Mouse (Mus musculus) C2C12 (cell line): ENCODE results near the gene Kbtbd12.

Experiments used
- CEBPB ChIP-seq: IDR thresholded peaks from one replicate; pipeline ENCODE4 v1.6.1; 2011; ENCODE audit warnings: low read depth, mild to moderate bottlenecking, control low read depth, moderate library complexity
- CTCF ChIP-seq: IDR thresholded peaks from one replicate; pipeline ENCODE4 v1.5.1; 2011; ENCODE audit not compliant: control insufficient read depth, insufficient read depth, insufficient read length
- MAX ChIP-seq: IDR thresholded peaks from one replicate; pipeline ENCODE4 v1.6.1; 2011; ENCODE audit warnings: mild to moderate bottlenecking, control low read depth
- USF1 ChIP-seq: IDR thresholded peaks from one replicate; pipeline ENCODE4 v1.6.1; 2011; ENCODE audit warnings: low read depth, mild to moderate bottlenecking, control low read depth, moderate library complexity

DNA sequence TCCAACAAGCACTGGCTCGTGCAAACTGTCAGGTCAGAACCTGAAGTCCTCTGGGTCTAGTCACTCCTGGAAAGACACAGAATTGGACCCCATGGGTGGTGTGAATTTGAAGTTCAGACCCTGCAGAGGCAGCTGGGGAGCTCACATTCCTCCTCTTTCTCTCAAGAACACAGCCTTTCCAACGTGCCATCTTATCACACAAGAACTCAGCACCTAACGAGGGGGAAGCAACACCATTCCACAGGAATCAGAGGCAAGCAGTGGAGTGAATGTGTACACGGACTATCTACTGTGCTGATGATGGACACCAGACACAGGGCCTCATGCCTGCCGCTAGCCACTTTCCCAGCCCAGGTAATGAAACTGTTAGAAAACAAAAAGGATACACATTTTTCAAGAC lies 121.1 kb downstream of the Kbtbd12 start:
- TF ChIP-seq MAX (no peak), CTCF (no peak), USF1 (no peak), CEBPB (no peak)
